Mouse (Mus musculus): ENCODE results near the gene Pip5k1b.

GRCm38 (mm10) chr19:24514661-24515642, 40.7 kb downstream of the Pip5k1b start:
- TF ChIP-seq CTCF (conservative IDR thresholded peaks at IDR 0.05; ENCODE audit: low read length) (no peak), POU5F1 (IDR thresholded peaks at IDR 0.05; ENCODE audit: borderline replicate concordance, low read length) (no peak), NANOG (IDR thresholded peaks at IDR 0.05; ENCODE audit: borderline replicate concordance, low read length) (no peak)

All from E14TG2a.4 (cell line).